Mouse (Mus musculus) naive thymus-derived CD4-positive, alpha-beta T cell, adult 2 months (primary cell): Measurements from ENCODE around the gene Urad.

Experiments
- DNase-seq: peaks from one replicate; pipeline ENCODE4 v3.0.0-alpha.2; 2011; ENCODE audit warnings: low read depth

The Urad gene

GRCm38 (mm10) chr5:147269926-147270672 lies 52.1 kb downstream of the Urad start, which contains the start of gene Pdx1:
Gene Pdx1, plus strand, starts transcription at chr5:147269959.
- DNase-seq, result no peak

- DNase-seq, result no peak
Measured at GRCm38 (mm10) chr5:147269371-147269770, 52.9 kb downstream of the Urad start.

GRCm38 (mm10) chr5:147268728-147269127 lies 53.5 kb downstream of the Urad start:
- DNase-seq, result no peak

- no peak for DNase-seq
Measured at GRCm38 (mm10) chr5:147267434-147267833, 54.8 kb downstream of the Urad start.
